Mouse (Mus musculus) lung, embryonic 14.5 days (tissue): ENCODE measurements around the gene Fam81a. TPM values are rescaled to one million over a fixed set of nuclear protein-coding genes. Genes with fewer than 3 reads are reported as not detected.

ENCODE experiments used
- ATAC-seq: fragments of 200-750 bp; cut with Nextera tagmentation; 2 replicates; pipeline ENCODE4 v1.8.0; 2017; ENCODE audit warnings: mild to moderate bottlenecking, moderate TSS enrichment, moderate library complexity; ENCODE audit not compliant: insufficient read depth
- DNase-seq: peaks from one replicate; pipeline ENCODE4 v3.0.0-alpha.2; 2015
- H3K27ac ChIP-seq: fragments of 300-500 bp; sonication (generic); 2 replicates; pipeline ENCODE4 v1.5.1; 2014; ENCODE audit warnings: low read depth, mild to moderate bottlenecking, moderate library complexity
- H3K27me3 ChIP-seq: fragments of 300-500 bp; sonication (generic); 2 replicates; pipeline ENCODE4 v1.6.1; 2014; ENCODE audit warnings: low read length, control low read depth; ENCODE audit not compliant: insufficient read depth
- H3K36me3 ChIP-seq: fragments of 300-500 bp; sonication (generic); 2 replicates; pipeline ENCODE4 v1.6.1; 2014; ENCODE audit warnings: control low read depth; ENCODE audit not compliant: insufficient read depth
- H3K4me1 ChIP-seq: fragments of 300-500 bp; sonication (generic); 2 replicates; pipeline ENCODE4 v1.6.1; 2014; ENCODE audit warnings: antibody characterized with exemption, control low read depth; ENCODE audit not compliant: insufficient read depth
- H3K4me2 ChIP-seq: fragments of 300-500 bp; sonication (generic); 2 replicates; pipeline ENCODE4 v1.6.1; 2014; ENCODE audit warnings: mild to moderate bottlenecking
- H3K4me3 ChIP-seq: fragments of 300-500 bp; sonication (generic); 2 replicates; pipeline ENCODE4 v1.5.1; 2014; ENCODE audit warnings: low read depth, low read length
- H3K9ac ChIP-seq: fragments of 300-500 bp; sonication (generic); 2 replicates; pipeline ENCODE4 v1.6.1; 2014
- H3K9me3 ChIP-seq: fragments of 300-500 bp; sonication (generic); 2 replicates; pipeline ENCODE4 v1.6.1; 2016; ENCODE audit warnings: low read depth, low read length, control low read depth
- CTCF ChIP-seq: IDR thresholded peaks from 2 replicates; pipeline ENCODE4 v1.5.1; 2016; ENCODE audit warnings: antibody characterized with exemption, low read depth
- WGBS: fragments of 180-500 bp; shearing (Covaris S2); extraction: QIAGEN DNeasy Blood & Tissue Kit; methylation state at CpG from one replicate; pipeline ENCODE4 v1.1.7; 2014; 5-methylcytosine and 5-hydroxymethylcytosine counted together
- polyA plus RNA-seq: library from polyadenylated mRNA; unstranded; fragments of >200 nt; fragmentation: Nextera tagmentation; extraction: Ambion mirVana; gene quantifications from 2 replicates; pipeline ENCODE4 v1.2.1, GENCODE M21; 2014

Fam81a gene
- polyA plus RNA-seq, 1 experiment from 2014 or later: 4.2 TPM

DNA sequence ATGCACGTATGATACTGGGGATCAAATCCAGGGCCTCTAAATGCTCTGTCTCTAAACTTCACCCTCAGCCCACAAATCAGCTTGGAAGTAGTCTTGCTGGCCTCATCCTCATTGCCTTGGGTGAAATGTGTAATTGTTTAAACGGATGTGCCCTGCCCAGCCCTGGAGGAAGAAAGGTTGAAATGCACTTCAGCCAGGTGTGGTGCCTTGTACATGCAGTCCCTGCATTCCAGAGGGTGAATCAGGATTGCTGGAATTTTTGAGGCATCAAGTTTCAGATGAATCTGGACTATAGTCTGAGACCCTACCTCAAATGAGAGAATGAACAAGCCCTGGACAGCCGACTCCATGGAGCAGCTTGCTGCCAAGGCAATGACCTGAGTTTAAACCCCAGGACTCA, 94.5 kb downstream of the Fam81a start:
- H3K4me1 ChIP-seq: peaks cover 22% of the 10 kb centered on the region
- DNase-seq: peak; percentile 47
- ATAC-seq: peak; percentile 50; the same call in 1 of the 2 replicates
- no peaks in the 10 kb centered on the region for H3K27me3 ChIP-seq
- TF ChIP-seq CTCF: no peak
- WGBS: 34% methylated on average over 3 of the region's 3 CpGs
- no peak overlapping the region for H3K4me2 ChIP-seq
- H3K27ac ChIP-seq: 0 out of 2 replicates have a peak overlapping the region, but pooled peaks have one; percentile 79
- H3K4me3 ChIP-seq: no peak overlapping the region
- H3K9me3 ChIP-seq: no peaks in the 10 kb centered on the region
- H3K36me3 ChIP-seq: no peaks in the 10 kb centered on the region
- no peak overlapping the region for H3K9ac ChIP-seq

DNA sequence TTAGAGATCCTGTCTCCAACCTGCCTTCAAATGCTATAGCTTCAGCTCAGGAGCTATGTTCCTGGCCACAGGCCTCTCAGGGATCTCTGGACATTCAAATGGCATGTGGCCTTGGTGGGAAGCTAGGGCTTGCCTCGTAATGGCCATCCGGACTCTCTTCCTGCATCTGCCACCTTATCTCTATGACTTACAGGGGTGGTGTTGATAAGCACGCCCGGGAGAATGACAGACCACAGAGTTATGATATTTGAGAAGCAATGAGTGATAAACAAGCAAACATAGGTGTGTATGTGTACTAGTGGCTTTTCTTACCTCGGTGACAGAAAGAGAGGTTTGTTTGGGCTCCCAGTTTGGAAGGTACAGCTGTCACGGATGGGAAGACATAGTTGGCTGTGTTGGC, 96.1 kb downstream of the Fam81a start:
- no peaks in the 10 kb centered on the region for H3K36me3 ChIP-seq
- H3K9me3 ChIP-seq: no peaks in the 10 kb centered on the region
- no peak overlapping the region for H3K27ac ChIP-seq
- H3K9ac ChIP-seq: no peak overlapping the region
- WGBS: 74% methylated on average over 6 of the region's 6 CpGs
- no peaks in the 10 kb centered on the region for H3K27me3 ChIP-seq
- peaks cover 22% of the 10 kb centered on the region for H3K4me1 ChIP-seq
- DNase-seq (no peak), ATAC-seq (no peak)
- no peak overlapping the region for H3K4me3 ChIP-seq
- H3K4me2 ChIP-seq: no peak overlapping the region
- no peak for TF ChIP-seq CTCF

DNA sequence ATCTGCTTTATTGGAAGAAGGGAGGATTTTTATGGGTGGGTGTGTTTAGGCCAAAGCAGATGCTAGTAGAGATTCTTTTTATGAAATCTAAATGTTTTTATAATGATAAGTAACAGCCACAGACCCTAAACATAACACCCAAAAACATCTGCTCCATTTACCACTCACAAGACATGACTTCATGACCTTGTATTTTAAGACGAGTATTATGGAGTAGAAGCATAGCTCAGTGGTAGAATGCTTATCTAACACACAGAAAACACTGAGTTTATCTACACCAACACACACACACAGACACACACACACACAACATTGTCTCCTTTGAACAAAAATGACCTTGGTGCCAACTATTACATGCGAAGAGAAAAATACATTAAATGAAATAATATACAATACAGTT, 97.5 kb downstream of the Fam81a start:
- WGBS: 47% methylated on average over 2 of the region's 2 CpGs
- no peak overlapping the region for H3K4me2 ChIP-seq
- ATAC-seq (no peak), DNase-seq (no peak)
- H3K27me3 ChIP-seq: no peaks in the 10 kb centered on the region
- no peaks in the 10 kb centered on the region for H3K9me3 ChIP-seq
- H3K36me3 ChIP-seq: no peaks in the 10 kb centered on the region
- H3K27ac ChIP-seq: no peak overlapping the region
- H3K9ac ChIP-seq: no peak overlapping the region
- H3K4me1 ChIP-seq: peaks cover 16% of the 10 kb centered on the region
- no peak for TF ChIP-seq CTCF
- no peak overlapping the region for H3K4me3 ChIP-seq

DNA sequence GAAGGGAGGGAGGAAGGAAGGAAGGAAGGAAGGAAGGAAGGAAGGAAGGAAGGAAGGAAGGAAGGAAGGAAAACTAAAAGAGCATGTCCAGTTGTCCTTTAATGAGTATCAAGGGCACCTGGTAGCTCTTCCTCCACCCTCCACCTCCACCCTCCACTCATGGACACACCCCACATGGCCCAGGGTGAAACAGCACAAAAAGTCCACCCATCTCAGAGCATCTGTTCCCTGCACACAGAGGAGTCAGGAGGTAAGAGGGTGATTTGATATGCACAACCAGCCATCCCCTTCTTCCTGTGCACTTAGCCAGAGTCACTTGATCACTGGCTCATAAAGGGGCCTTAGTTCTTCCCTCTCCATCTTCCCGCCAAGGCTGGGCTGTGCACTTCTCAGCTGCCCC, 99.4 kb downstream of the Fam81a start:
- Histone ChIP-seq H3K9ac (no peak overlapping the region), H3K27me3 (no peaks in the 10 kb centered on the region), H3K4me3 (no peak overlapping the region), H3K36me3 (no peaks in the 10 kb centered on the region), H3K4me2 (no peak overlapping the region), H3K27ac (no peak overlapping the region), H3K9me3 (no peaks in the 10 kb centered on the region; the same call in 1 of the 2 replicates), H3K4me1 (peaks cover 5% of the 10 kb centered on the region; the same call in 1 of the 2 replicates)
- DNase-seq (no peak), ATAC-seq (no peak)
- WGBS: 75% methylated on average over 1 of the region's 1 CpGs
- TF ChIP-seq CTCF: no peak

DNA sequence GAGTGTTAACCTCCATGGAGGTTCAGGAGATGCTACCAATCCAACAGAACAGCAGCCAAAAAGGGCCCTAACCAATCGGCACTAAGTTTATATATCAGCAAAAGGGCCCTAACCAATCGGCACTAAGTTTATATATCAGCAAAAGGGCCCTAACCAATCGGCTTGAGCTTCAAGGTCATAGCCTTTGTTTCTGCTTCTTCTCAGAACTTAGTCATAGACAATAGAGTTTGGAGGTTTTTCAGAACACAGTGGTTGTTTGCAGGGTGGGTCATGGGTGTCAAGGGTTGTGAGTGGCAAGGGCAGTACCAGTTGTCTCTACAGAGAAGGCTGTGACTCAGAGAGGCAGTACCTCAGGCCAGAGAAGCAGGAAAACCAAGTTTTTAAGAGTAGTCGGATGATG, 100.2 kb downstream of the Fam81a start:
- no peak overlapping the region for H3K4me2 ChIP-seq

DNA sequence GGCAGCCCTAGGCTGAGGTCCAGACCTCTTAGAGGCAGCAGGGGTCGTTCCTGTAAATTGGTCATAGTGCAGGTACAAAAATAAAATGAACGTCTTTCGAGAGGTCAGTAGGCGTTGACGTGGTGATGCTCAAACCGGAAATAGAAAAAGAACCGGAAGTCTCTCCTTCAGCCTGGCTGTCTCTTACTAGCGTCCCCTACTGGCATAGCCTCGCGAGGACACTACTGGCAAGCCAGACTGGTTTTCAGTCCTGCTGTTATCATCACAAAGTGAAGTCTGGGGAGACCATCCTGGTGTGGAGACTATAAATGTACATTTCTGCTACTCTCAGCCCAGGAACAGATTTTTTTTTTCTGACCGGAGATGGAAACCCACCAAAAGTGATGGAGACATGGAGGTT, 101.8 kb downstream of the Fam81a start:
- DNase-seq: no peak

More for the DNA sequence above, 100.2 kb downstream of the Fam81a start:
- no peak for ATAC-seq
- no peak overlapping the region for H3K27ac ChIP-seq
- H3K27me3 ChIP-seq: no peaks in the 10 kb centered on the region
- DNase-seq: no peak
- WGBS: 89% methylated on average over 4 of the region's 4 CpGs
- no peaks in the 10 kb centered on the region; the same call in 1 of the 2 replicates for H3K9me3 ChIP-seq
- no peak for TF ChIP-seq CTCF
- H3K4me1 ChIP-seq: no peaks in the 10 kb centered on the region
- no peak overlapping the region for H3K9ac ChIP-seq
- H3K4me3 ChIP-seq: no peak overlapping the region
- H3K36me3 ChIP-seq: no peaks in the 10 kb centered on the region

DNA sequence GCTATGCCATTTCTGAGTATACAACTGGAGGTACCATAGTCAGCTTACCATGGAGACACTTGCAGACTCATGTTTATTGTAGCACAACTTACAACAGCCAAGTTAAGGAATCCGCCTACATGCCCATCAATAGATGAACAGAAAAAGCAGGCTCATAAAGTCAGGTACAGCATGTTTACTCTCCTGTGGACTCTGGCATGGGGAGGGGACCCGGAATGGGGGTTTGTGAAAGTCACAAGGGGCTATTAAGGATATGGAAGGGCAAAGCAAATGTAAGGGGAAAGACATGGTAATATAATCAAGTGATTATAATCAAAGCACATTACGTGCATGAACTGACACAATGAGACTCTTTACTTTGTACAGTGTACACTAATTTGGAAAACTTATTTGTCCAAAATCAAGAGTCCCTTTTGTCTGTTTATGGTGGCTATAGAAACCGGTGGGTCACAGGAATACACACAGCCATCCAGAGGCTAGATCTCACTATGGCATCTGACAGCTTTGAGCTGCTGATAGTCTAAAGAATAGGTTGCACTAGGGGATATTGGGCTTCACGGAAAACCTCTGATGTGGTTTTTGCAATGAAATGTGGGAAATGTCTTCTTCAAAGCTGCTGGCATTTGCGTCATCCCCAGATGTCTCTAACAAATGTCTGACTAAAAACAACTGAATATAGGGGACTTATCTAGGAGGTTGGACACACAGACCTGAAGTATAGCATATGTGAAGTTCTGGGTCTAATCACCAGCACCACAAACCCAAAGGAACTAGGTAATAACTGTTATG, 102.6 kb downstream of the Fam81a start:
- no peaks in the 10 kb centered on the region for H3K4me1 ChIP-seq
- H3K4me2 ChIP-seq: no peak overlapping the region
- H3K4me3 ChIP-seq: no peak overlapping the region
- no peak for DNase-seq
- no peaks in the 10 kb centered on the region for H3K36me3 ChIP-seq
- TF ChIP-seq CTCF: no peak
- H3K27ac ChIP-seq: no peak overlapping the region
- 79% methylated on average over 6 of the region's 6 CpGs for WGBS
- no peaks in the 10 kb centered on the region; the same call in 1 of the 2 replicates for H3K9me3 ChIP-seq
- no peak overlapping the region for H3K9ac ChIP-seq
- no peaks in the 10 kb centered on the region for H3K27me3 ChIP-seq
- ATAC-seq: no peak

More for the DNA sequence above, 101.8 kb downstream of the Fam81a start:
- no peak overlapping the region for H3K4me3 ChIP-seq
- no peaks in the 10 kb centered on the region; the same call in 1 of the 2 replicates for H3K9me3 ChIP-seq
- WGBS: 80% methylated on average over 11 of the region's 11 CpGs
- ATAC-seq: no peak
- no peaks in the 10 kb centered on the region for H3K4me1 ChIP-seq
- no peak overlapping the region for H3K27ac ChIP-seq
- TF ChIP-seq CTCF: peak; percentile 21; the same call in 1 of the 2 replicates
- H3K27me3 ChIP-seq: no peaks in the 10 kb centered on the region
- H3K36me3 ChIP-seq: no peaks in the 10 kb centered on the region
- H3K9ac ChIP-seq: no peak overlapping the region
- H3K4me2 ChIP-seq: no peak overlapping the region

Other genes with a start within 250 kb of the Fam81a start
- 129 and 139 TPM in 2 replicates for gene Bnip2, start 153.1 kb downstream of the Fam81a start, polyA plus RNA-seq
- 223 and 228 TPM in 2 replicates for gene Gtf2a2, start 130.0 kb downstream of the Fam81a start, polyA plus RNA-seq
- 0.18 and 0.21 TPM in 2 replicates for gene Gcnt3, start 104.5 kb downstream of the Fam81a start, polyA plus RNA-seq
- 27.6 and 31.4 TPM in 2 replicates for gene Myo1e, start 64.8 kb upstream of the Fam81a start, polyA plus RNA-seq